Mouse (Mus musculus) megakaryocyte-erythroid progenitor cell, adult 5 weeks (primary cell): ENCODE data around the gene Anapc10. TPM values are rescaled to one million over a fixed set of nuclear protein-coding genes. Genes with fewer than 3 reads are reported as not detected.

Experiments
- polyA plus RNA-seq: library from polyadenylated mRNA; stranded (reverse); fragments of >175 nt; gene quantifications from 2 replicates; pipeline ENCODE4 v1.2.3, GENCODE M21; 2012

The Anapc10 gene
- 0.13 and 0.26 TPM in 2 replicates for polyA plus RNA-seq

GRCm38 (mm10) chr8:79711064-79711961 lies at the start of gene Anapc10, which contains the start of gene Abce1:
Gene Anapc10 (plus strand): TSS chr8:79711820.
Gene Abce1 (minus strand): TSS chr8:79711740.

Other genes starting within 250 kb of the Anapc10 start
- 4.5 and 7.1 TPM in 2 replicates for gene Otud4, start 72.2 kb upstream of the Anapc10 start, polyA plus RNA-seq
- gene Abce1, start 80 bp upstream of the Anapc10 start, polyA plus RNA-seq = 11.8 and 12.9 TPM in 2 replicates